Mouse (Mus musculus): Measurements from ENCODE around the gene Nkain4. TPM values are rescaled to one million over a fixed set of nuclear protein-coding genes. Genes with fewer than 3 reads are reported as not detected.
A peak's percentile ranks its signal among the peaks of the same experiment; 100 is the strongest.

Gene Nkain4
- polyA plus RNA-seq (2014; fragmentation: Nextera tagmentation; extraction: Ambion mirVana): 3.6 and 7.8 TPM in 2 replicates

DNA sequence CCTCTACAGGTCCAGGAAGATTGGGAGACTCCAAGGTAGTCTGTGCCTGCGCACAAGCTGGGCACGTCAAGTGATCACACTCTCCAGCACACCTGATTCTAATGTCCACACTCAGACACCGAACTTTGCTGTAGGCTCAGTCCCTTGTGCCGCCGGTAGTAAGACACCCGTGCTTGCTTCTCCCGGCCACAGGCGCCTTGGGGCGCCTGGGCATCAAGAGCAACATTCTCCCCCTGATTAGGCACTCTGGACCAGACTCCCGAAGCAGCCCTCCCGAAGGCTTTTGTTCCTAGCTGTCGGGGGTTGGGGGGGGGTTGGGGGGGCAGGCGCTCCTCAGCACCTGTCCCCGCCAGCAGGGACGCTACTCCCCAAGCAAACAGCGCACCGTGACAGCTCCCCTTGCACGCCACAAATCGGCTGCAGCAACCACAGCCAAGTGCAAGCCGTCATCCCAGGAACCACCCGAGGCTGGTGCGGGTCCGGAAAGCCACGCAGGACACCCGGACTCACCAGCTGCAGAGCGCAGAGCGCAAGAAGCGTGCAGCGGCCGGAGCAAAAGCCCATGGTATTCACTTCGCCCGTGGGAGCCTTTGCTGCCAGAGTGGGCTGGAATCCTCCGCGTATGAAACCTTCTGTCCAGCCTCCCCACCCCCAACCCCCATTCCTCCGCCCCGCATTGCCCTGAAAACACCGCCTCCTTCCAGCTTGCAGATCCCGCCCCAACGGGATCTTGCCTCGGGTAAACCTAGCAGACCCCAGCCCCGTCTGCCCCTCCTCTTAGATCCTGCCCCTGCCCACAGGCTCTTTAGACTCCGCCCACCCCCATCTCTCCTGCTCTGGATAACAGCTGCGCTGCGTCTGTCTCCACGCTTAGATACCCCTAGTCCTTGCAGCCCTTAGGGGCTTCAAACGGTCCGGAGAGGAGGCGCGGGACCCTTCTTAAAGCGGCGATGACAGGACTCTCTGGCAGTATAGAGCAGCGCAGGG is at the start of gene Nkain4:
Gene Nkain4, minus strand, starts transcription at position 639 of the 987 bp plus-strand sequence.
- under 1% methylated on average over 52 of the region's 52 CpGs for WGBS
- Histone ChIP-seq H3K4me1 (ENCODE audit: control insufficient read depth, insufficient read depth, low read length) (0 out of 2 replicates have a peak, but pooled peaks cover 7% of the 10 kb centered on the region), H3K27ac (replicated peaks; ENCODE audit: low read depth, low read length) (no peak within 1 kb of the TSS)

DNA sequence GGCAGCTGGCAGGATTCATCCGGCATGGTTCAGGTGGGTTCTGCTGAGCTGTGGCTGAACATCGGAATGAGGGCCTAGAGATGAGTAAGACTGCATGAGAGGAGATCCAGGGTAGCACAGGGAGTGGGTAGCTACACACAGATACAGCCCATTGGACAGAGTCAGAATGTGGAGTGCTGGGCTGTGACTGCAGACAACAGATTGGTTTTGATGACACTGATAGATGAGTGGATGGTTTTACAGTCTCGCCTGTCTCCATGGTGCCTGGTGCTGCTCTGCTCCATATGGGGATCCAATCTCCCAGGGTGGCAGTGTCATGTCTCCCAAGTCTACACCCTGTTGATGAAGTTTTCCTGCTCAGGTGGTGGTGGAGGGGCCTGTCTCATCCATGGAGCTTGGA is 42.4 kb upstream of the Nkain4 start:
- Histone ChIP-seq H3K4me1 (ENCODE audit: control insufficient read depth, insufficient read depth, low read length) (no peaks in the 10 kb centered on the region), H3K4me2 (ENCODE audit: low read depth, severe bottlenecking) (no peak overlapping the region), H3K9ac (ENCODE audit: low read length) (no peak overlapping the region), H3K27me3 (ENCODE audit: control insufficient read depth, insufficient read depth, low read length) (no peaks in the 10 kb centered on the region), H3K4me3 (ENCODE audit: low read depth, low read length) (no peak overlapping the region), H3K36me3 (ENCODE audit: control insufficient read depth, insufficient read depth, low read length) (no peaks in the 10 kb centered on the region), H3K9me3 (ENCODE audit: control insufficient read depth, low read length) (no peaks in the 10 kb centered on the region), H3K27ac (replicated peaks; ENCODE audit: low read depth, low read length) (no peak overlapping the region)
- ATAC-seq (ENCODE audit: insufficient number of reproducible peaks, low FRiP score, low TSS enrichment, low read depth) (no peak), DNase-seq (ENCODE audit: low spot score) (no peak)
- 71% methylated on average over 3 of the region's 3 CpGs for WGBS

More for the DNA sequence above, at the start of gene Nkain4:
- DNase-seq (ENCODE audit: low spot score): peak; percentile 78
- H3K27me3 ChIP-seq (ENCODE audit: control insufficient read depth, insufficient read depth, low read length): peaks cover 8% of the 10 kb centered on the region
- ATAC-seq (ENCODE audit: insufficient number of reproducible peaks, low FRiP score, low TSS enrichment, low read depth): peak; percentile 86
- H3K4me3 ChIP-seq (ENCODE audit: low read depth, low read length): peak within 1 kb of the TSS; percentile 56
- H3K4me2 ChIP-seq (ENCODE audit: low read depth, severe bottlenecking): peak within 1 kb of the TSS; percentile 95
- H3K9me3 ChIP-seq (ENCODE audit: control insufficient read depth, low read length): no peaks in the 10 kb centered on the region
- H3K9ac ChIP-seq (ENCODE audit: low read length): peak within 1 kb of the TSS; percentile 59
- H3K36me3 ChIP-seq (ENCODE audit: control insufficient read depth, insufficient read depth, low read length): no peaks in the 10 kb centered on the region

DNA sequence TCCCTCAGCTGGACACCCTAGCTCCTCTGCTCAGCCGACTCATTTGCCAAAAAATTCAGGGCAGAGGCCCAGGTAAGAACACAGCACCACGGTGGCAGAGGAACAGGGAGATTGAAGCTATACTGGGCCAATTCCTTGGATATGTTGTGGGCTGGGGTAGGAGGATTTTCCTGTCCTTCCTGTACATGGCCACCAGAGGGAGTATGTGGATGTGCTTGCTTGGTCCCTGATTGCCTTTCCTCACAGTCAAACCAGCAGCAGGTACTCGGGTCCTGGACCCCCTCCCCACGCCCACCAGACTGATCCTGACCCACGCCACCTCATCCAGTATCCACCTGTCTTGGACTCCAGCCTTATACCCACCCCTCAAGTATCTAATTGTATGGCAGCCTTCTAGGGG is 41.9 kb upstream of the Nkain4 start:
- Histone ChIP-seq H3K27ac (replicated peaks; ENCODE audit: low read depth, low read length) (no peak overlapping the region), H3K4me3 (ENCODE audit: low read depth, low read length) (no peak overlapping the region), H3K9me3 (ENCODE audit: control insufficient read depth, low read length) (no peaks in the 10 kb centered on the region), H3K9ac (ENCODE audit: low read length) (no peak overlapping the region), H3K4me2 (ENCODE audit: low read depth, severe bottlenecking) (no peak overlapping the region), H3K36me3 (ENCODE audit: control insufficient read depth, insufficient read depth, low read length) (no peaks in the 10 kb centered on the region), H3K27me3 (ENCODE audit: control insufficient read depth, insufficient read depth, low read length) (no peaks in the 10 kb centered on the region), H3K4me1 (ENCODE audit: control insufficient read depth, insufficient read depth, low read length) (no peaks in the 10 kb centered on the region)
- DNase-seq (ENCODE audit: low spot score) (peak; percentile 47), ATAC-seq (ENCODE audit: insufficient number of reproducible peaks, low FRiP score, low TSS enrichment, low read depth) (no peak)
- 9% methylated on average over 5 of the region's 5 CpGs for WGBS

DNA sequence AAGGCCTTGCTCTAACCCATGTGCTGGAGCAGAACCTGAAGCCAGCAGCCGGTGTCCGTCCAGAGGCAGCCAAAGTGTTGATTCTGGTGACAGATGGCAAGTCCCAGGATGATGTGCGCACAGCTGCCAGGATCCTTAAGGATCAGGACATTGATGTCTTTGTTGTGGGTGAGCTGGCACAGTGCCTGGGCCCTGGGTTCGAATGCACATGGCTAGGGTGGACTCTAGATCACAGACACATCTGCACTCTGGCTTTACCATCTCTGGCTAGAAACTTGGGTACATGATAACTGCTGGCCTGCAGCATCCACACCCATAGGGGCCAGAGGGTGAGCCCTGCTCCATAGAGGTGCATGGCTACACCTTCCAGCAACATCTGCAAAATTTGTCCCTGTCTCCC is 41.0 kb upstream of the Nkain4 start:
- Histone ChIP-seq H3K27me3 (ENCODE audit: control insufficient read depth, insufficient read depth, low read length) (no peaks in the 10 kb centered on the region), H3K9ac (ENCODE audit: low read length) (no peak overlapping the region), H3K4me3 (ENCODE audit: low read depth, low read length) (no peak overlapping the region), H3K4me1 (ENCODE audit: control insufficient read depth, insufficient read depth, low read length) (no peaks in the 10 kb centered on the region), H3K27ac (replicated peaks; ENCODE audit: low read depth, low read length) (no peak overlapping the region), H3K36me3 (ENCODE audit: control insufficient read depth, insufficient read depth, low read length) (no peaks in the 10 kb centered on the region), H3K9me3 (ENCODE audit: control insufficient read depth, low read length) (no peaks in the 10 kb centered on the region), H3K4me2 (ENCODE audit: low read depth, severe bottlenecking) (no peak overlapping the region)
- no peak for DNase-seq (ENCODE audit: low spot score)
- no peak for ATAC-seq (ENCODE audit: insufficient number of reproducible peaks, low FRiP score, low TSS enrichment, low read depth)
- WGBS: 79% methylated on average over 4 of the region's 4 CpGs

DNA sequence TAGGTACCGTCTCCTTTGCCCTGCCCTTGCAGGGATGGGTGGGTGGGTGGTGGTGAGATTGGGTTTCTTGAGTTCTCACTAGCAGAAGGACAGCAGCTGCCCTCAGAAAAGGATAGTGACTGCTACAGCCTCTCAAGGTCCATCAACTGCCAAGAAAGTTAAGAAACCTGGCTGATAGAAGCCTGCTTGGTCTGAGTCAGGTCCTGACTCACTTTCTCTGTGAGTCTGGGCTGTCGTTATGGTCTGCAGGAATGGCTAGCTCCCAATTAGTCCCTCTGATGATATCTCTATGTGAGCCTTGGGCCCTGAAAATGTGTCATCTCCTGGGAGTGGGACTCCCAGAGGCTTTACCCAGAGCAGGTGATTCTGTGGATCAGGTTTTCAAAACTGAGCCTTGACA is 39.9 kb upstream of the Nkain4 start:
- 74% methylated on average over 2 of the region's 2 CpGs for WGBS

DNA sequence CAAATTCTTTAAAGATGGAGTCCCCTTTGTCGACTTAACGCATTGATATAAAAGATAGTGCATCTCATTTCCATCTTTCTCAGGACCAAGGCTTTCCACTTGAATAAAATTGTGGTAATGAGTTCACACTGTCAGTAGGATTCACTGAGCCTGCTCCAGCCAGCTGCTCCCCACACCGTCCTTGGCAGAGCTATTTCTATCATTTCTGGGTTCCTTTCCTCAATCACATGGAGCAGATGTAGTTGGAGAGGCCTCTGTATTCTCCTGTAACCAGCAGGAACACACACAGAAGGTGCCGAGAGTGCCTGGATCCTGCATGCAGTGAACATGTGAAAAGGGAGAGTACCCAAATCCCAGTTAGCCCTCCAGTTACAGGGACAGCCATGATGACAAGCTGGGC is 35.8 kb upstream of the Nkain4 start:
- Histone ChIP-seq H3K9ac (ENCODE audit: low read length) (no peak overlapping the region), H3K4me1 (ENCODE audit: control insufficient read depth, insufficient read depth, low read length) (no peaks in the 10 kb centered on the region), H3K36me3 (ENCODE audit: control insufficient read depth, insufficient read depth, low read length) (no peaks in the 10 kb centered on the region), H3K27me3 (ENCODE audit: control insufficient read depth, insufficient read depth, low read length) (no peaks in the 10 kb centered on the region), H3K9me3 (ENCODE audit: control insufficient read depth, low read length) (no peaks in the 10 kb centered on the region), H3K27ac (replicated peaks; ENCODE audit: low read depth, low read length) (no peak overlapping the region), H3K4me2 (ENCODE audit: low read depth, severe bottlenecking) (no peak overlapping the region), H3K4me3 (ENCODE audit: low read depth, low read length) (no peak overlapping the region)
- WGBS: 77% methylated on average over 4 of the region's 4 CpGs
- no peak for DNase-seq (ENCODE audit: low spot score)
- no peak for ATAC-seq (ENCODE audit: insufficient number of reproducible peaks, low FRiP score, low TSS enrichment, low read depth)

More for the DNA sequence above, 39.9 kb upstream of the Nkain4 start:
- DNase-seq (ENCODE audit: low spot score): no peak
- Histone ChIP-seq H3K4me1 (ENCODE audit: control insufficient read depth, insufficient read depth, low read length) (no peaks in the 10 kb centered on the region), H3K27me3 (ENCODE audit: control insufficient read depth, insufficient read depth, low read length) (no peaks in the 10 kb centered on the region), H3K36me3 (ENCODE audit: control insufficient read depth, insufficient read depth, low read length) (no peaks in the 10 kb centered on the region), H3K4me3 (ENCODE audit: low read depth, low read length) (no peak overlapping the region), H3K9ac (ENCODE audit: low read length) (no peak overlapping the region), H3K9me3 (ENCODE audit: control insufficient read depth, low read length) (no peaks in the 10 kb centered on the region), H3K4me2 (ENCODE audit: low read depth, severe bottlenecking) (no peak overlapping the region), H3K27ac (replicated peaks; ENCODE audit: low read depth, low read length) (no peak overlapping the region)
- no peak for ATAC-seq (ENCODE audit: insufficient number of reproducible peaks, low FRiP score, low TSS enrichment, low read depth)

DNA sequence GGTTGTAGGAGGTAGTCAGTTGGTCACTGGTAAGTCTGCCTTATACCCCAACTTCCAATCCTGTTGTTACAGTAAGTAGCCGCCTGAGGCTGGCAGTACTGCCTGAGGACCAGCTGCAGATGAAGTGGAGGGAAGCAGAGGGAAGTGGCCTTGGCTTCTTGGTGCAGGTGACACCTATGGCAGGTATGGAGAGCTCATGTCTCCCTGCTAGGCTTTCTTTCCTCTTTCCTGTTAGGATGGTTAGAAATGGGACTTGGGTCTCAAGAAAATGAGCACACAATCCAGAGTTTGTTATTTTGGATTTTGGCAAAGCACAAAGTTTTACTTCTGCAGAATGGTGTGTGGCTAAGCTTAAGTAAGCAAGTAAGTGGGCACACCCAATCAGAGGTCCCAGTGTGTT is 34.4 kb upstream of the Nkain4 start:
- H3K4me2 ChIP-seq (ENCODE audit: low read depth, severe bottlenecking): no peak overlapping the region
- no peaks in the 10 kb centered on the region for H3K36me3 ChIP-seq (ENCODE audit: control insufficient read depth, insufficient read depth, low read length)
- no peak overlapping the region for H3K27ac ChIP-seq (replicated peaks; ENCODE audit: low read depth, low read length)
- H3K9me3 ChIP-seq (ENCODE audit: control insufficient read depth, low read length): no peaks in the 10 kb centered on the region
- no peaks in the 10 kb centered on the region for H3K27me3 ChIP-seq (ENCODE audit: control insufficient read depth, insufficient read depth, low read length)
- H3K9ac ChIP-seq (ENCODE audit: low read length): no peak overlapping the region
- DNase-seq (ENCODE audit: low spot score) (no peak), ATAC-seq (ENCODE audit: insufficient number of reproducible peaks, low FRiP score, low TSS enrichment, low read depth) (no peak)
- 70% methylated on average over 1 of the region's 1 CpGs for WGBS
- H3K4me3 ChIP-seq (ENCODE audit: low read depth, low read length): no peak overlapping the region
- H3K4me1 ChIP-seq (ENCODE audit: control insufficient read depth, insufficient read depth, low read length): no peaks in the 10 kb centered on the region

DNA sequence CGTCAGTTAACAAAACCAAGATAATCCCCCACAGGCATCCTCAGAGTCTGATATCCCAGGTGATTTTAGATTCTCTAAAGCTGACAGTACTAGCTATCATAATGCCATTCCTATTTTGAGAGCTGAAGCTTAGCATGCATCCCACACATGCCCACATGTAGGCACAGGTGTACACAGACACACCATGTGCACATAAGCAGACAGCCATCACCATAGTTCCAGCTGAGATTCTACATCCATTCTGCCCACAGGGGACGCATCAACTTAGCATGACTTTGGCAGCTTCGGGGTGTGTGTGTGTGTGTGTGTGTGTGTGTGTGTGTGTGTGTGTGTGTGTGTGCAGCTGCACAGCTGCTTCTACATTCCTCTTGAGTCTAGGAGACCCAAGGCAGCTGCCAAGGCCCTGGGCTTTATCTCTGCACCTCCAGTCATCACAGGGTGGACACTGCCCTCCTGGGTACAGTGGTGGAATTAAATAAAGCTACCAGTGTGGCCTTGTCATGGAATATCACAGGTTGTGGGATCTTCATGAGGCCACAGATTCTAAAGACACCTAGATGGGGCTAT is 33.9 kb upstream of the Nkain4 start:
- WGBS: 87% methylated on average over 3 of the region's 3 CpGs
- Histone ChIP-seq H3K27ac (replicated peaks; ENCODE audit: low read depth, low read length) (no peak overlapping the region), H3K4me1 (ENCODE audit: control insufficient read depth, insufficient read depth, low read length) (no peaks in the 10 kb centered on the region), H3K9ac (ENCODE audit: low read length) (no peak overlapping the region), H3K4me3 (ENCODE audit: low read depth, low read length) (no peak overlapping the region), H3K9me3 (ENCODE audit: control insufficient read depth, low read length) (no peaks in the 10 kb centered on the region), H3K4me2 (ENCODE audit: low read depth, severe bottlenecking) (no peak overlapping the region), H3K36me3 (ENCODE audit: control insufficient read depth, insufficient read depth, low read length) (no peaks in the 10 kb centered on the region), H3K27me3 (ENCODE audit: control insufficient read depth, insufficient read depth, low read length) (no peaks in the 10 kb centered on the region)
- no peak for DNase-seq (ENCODE audit: low spot score)
- ATAC-seq (ENCODE audit: insufficient number of reproducible peaks, low FRiP score, low TSS enrichment, low read depth): no peak

Measured in limb, embryonic 11.5 days (tissue).